Mouse (Mus musculus) adrenal gland, adult 8-10 months (tissue): ENCODE measurements around the gene Lgmn. TPM values are rescaled to one million over a fixed set of nuclear protein-coding genes. Genes with fewer than 3 reads are reported as not detected.

Source experiments
- DNase-seq: peaks from one replicate; pipeline ENCODE4 v3.0.0; 2022
- total RNA-seq, 4 experiments: library from RNA; stranded (reverse); gene quantifications; 2 replicates each; pipeline ENCODE4 v1.2.4; 2022

Lgmn gene
- total RNA-seq, 4 experiments from 2014 or later, result 135 to 148 (median 141) TPM

- DNase-seq, result no peak
Observed at GRCm38 (mm10) chr12:102390042-102390441, 49.6 kb downstream of the Lgmn start.

DNA sequence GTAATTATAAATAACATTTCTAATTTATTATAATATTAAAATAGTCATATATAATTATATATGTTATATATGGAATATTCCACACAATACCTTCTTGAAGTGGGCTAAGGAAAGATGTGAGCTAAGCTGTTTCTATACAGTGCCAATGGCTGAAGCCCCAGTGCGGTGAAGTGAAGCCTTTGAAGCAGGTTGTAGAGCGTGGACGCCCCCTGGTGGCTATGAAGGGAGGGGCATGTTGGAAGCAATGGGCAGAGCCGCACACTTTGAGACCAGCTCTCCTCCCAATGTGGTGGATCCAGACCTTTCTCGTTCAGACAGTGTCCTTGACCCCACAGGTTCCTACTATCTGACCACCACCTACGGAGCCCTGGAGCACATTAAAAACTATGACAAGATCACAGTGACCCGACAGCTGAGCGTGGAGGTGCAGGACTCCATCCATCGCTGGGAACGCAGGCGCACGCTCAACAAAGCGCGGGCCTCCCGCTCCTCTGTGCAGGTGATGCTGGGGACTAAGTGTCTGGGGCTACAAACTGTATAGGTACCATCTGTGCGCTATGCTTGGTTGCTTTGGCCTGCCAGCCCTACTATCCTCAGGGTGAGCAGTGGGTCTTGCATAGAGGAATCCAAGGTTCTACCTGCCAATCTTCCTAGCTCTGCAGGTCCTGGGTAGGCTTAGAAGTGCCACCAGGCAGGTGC, 52.2 kb downstream of the Lgmn start:
- peak; percentile 55 for DNase-seq

DNA sequence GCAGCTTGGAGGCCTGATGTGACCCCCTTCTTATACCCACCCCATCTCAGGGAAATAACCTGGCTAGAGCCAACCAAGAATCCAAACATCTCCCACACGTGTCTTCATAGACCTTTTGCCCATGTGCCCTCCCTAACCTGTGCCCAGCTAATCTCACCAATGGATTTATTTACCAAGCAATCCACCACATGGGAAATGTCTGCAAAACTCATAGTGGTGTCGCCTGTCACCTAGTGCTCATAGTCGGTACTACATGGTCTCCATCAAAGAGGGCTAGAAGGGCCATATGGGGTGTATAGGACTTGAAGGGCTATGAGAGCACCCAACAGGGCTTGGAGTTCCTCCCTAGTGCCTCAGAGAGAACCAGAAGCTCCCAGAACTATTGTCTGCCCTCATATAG, 54.8 kb downstream of the Lgmn start:
- DNase-seq, result no peak

- DNase-seq, result no peak
Observed at GRCm38 (mm10) chr12:102383288-102383687, 56.3 kb downstream of the Lgmn start.

DNA sequence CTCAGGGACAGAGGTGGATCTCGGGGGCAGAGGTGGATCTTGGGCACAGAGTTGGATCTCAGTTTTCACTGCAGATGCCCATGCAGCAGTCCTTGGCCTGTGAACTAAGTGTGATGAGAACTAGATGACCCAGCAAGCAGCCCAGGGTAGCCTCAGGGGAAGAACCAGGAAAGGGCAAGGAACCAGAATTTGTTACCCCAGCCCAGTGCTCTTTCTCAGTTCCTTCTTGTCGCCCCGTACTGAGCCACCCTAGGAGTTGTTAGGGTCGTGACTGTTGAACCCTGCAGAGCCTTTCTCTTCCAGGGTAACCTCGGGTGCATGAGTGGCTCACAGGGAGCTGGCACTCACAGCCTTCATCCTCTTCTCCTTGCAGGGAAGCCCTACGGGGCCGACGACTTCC, 57.4 kb downstream of the Lgmn start:
- DNase-seq, result no peak

DNA sequence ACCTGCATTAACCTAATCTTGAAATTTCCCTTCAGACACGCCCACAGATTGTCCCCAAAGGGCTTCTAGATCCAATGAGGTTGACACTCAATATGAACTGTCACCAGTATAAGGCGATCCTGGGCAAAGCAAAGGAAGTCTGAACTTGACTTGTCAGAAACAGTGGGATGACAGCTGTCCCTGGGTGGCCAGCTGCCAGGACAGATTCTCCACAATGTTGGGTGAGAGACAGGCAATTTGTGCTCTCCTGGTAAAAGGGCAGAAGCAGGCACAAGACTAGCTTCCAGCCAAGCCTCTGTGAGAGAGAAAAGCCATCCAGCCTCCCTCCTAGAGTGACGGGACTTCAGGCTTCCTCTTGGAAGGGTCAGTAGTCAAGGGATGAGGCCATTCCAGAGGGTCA, 67.3 kb downstream of the Lgmn start:
- no peak for DNase-seq

DNA sequence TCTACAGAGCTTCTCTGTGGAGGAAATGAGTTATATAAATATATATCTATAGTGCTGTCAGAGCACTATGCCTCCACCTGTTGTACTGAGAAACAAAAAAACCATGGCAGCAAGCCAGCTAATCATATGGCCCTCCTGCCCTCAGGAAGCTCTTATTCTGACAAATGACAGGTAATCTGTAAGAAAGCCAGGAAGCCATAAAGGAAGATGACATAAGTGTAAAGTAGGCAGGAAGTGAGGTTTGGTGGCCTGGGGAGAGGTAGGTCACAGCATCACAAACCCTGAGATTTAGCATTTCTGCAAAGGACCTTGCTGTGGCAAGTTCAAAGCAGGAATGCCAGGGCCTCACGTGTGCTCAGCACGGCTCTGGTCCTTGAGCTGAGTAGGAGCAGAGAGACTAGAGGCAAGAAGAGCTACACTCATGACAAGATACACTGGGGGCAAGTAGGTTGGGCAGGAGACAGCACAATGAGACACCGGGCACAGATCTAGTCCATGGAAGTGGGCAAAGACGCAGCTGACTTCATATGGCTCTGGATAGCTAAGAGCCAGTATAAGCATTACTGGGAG, 68.6 kb downstream of the Lgmn start:
- peak; percentile 62 for DNase-seq

GRCm38 (mm10) chr12:102369488-102370235, 70.0 kb downstream of the Lgmn start:
- DNase-seq, result no peak

DNA sequence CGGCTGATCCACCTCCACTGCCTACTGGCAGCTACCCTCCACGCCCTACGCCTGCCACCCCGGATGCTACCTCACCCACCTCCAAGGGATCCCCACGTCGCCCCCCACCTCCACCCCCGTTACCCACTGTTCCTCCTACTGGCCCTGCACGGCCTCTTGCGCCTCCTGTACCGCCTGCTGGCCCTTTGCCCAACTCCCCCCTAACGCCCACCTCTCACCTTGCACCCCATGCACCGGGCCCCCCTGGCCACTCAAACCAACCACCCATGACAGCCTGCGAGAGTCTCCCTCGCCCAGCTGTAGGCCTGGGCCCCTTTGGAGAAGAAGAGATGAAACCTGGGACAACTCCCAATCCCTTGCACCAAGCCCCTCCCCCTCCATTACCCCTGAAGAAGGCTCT, 71.1 kb downstream of the Lgmn start:
- no peak for DNase-seq

DNA sequence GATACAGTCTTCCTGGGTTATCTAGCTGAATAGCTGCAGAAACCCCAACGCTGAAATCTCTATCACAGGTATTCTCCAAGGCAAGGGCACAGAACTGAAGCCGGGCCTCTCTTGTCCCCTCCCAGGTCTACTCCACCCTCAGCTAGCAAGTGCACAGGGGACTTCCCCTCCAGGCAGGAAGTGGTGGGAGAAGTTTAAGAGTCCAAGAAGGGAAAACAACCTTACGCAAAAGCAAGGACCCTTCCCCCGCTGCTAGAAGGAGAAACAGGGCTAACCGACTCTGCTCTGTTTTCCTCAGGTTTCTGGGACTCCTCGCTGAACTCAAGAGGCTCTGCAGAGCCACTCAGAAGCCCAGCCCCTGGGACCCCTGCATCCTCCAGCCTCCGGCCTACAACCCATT, 71.5 kb downstream of the Lgmn start:
- no peak for DNase-seq

DNA sequence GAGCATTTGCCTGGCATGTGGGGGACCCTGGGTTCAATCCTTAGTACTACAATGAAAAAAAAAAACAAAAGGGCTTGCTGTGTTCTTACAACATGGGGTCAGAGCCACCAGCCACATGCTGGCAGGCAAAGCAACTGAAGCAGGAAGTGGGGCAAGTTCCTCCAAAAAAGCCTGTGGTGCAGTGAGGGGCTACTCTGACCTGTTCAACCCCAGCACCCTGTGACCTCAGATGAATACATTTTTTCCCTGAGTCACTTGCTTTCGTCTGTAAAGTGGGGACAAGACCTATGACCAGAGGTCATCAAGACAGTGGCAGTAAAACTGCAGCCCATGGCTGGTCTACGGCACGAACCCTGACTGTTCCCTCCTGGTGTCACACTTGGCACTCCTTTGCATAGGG, 72.5 kb downstream of the Lgmn start:
- no peak for DNase-seq

- DNase-seq, result no peak
Observed at GRCm38 (mm10) chr12:102366126-102366816, 73.3 kb downstream of the Lgmn start.

DNA sequence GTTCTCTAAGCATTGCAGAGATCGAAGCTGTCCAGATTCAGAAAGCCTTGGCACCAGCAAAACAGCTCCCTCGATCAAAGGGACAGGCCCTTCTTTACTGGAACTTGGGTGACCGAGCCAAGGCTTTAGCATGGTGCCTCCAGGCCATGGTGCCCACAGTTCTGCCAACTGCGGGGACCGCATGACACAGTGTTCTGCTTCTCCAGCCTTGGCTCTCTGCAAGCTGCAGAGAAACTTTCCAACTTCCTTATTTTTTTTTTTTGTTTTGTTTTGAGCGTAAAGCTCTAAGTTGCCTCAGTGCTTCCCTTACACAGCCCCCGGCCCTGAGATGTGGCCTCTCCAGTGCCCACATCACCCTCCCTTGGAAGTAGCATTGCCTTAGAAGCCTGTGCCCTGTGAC, 74.6 kb downstream of the Lgmn start:
- no peak for DNase-seq

GRCm38 (mm10) chr12:102361189-102362161, 78.1 kb downstream of the Lgmn start:
- no peak for DNase-seq

DNA sequence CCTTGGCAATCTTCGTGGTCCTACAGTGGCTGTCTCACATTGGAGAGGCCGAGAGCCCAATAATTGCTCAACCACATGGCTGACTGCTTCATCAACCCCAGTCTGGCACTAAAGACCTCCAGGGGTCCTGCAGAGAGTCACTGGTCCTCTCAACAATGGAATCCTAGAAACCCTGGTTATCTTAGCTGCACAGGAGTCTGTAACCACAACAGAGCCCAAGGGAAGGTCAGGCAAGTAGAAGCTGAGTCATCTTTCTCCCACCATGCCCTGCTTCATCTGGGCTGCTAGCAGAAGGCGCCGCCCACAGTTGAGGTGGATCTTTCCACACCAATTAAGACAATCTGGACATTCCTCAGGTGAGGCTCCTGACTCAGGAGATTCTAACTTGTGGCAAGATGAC, 80.2 kb downstream of the Lgmn start:
- DNase-seq, result no peak

DNA sequence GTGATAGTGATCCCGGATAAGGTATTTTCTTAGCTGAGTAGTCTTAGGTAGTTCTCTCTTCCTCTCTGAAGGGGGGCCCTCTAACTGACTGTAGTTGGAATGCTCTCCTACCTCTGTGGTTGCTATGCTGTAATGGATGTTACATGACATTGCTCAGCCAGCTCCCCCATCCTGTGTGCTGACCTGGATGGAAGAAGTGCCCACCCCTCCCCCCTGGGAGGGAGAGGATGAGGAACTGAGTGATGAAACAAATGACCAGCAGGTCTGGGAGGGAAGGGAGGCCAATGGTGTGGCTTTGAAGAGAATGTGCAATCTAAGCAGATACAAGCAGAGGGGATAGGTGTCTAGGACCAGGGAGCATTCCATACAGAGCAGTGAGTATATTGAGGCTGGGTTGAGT, 82.8 kb downstream of the Lgmn start:
- DNase-seq, result no peak

- no peak for DNase-seq
Observed at GRCm38 (mm10) chr12:102355784-102356183, 83.8 kb downstream of the Lgmn start.

GRCm38 (mm10) chr12:102354126-102354984, 85.3 kb downstream of the Lgmn start:
- no peak for DNase-seq

- DNase-seq, result no peak
Observed at GRCm38 (mm10) chr12:102350997-102351396, 88.6 kb downstream of the Lgmn start.

- no peak for DNase-seq
Observed at GRCm38 (mm10) chr12:102348447-102348846, 91.2 kb downstream of the Lgmn start.

GRCm38 (mm10) chr12:102346507-102346906, 93.1 kb downstream of the Lgmn start:
- no peak for DNase-seq
